ENCODE assay signal across 10 mouse cellular contexts in the genomic region with DNA sequence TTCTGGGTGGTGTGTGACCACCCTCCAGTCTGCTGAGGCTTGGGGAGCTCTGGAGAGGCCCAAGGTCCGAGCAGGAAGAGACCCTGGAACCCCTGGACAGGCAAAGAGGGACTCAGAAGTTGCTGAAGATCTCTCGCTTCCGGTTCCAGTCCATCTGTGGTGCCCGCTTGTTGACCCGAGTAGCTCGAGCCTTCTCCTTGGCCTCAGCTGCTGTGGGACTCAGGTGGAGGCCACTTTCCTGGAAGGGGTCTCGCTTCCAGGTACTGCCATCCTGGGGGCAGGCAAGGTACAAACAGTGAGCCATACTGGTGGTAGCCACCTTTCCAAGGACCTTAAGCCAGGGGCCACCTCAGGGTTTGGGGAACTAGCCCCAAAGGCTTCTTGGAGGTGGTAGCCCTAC. TPM values are rescaled to one million over a fixed set of nuclear protein-coding genes. Genes with fewer than 3 reads are reported as not detected.
DNase-seq lines count a peak whose midpoint lies in the region; ATAC-seq and TF ChIP-seq lines count a peak whose summit lies in the region.
"Had no signal": no experiment of that assay in that cellular context is flagged by ENCODE, and none has a peak within 500 bp of the region (broad histone marks: within the 10 kb centered on the region; RNA-seq: fewer than 3 reads in every experiment).

No protein-coding gene starts in this region.

- peak overlapping the region; percentile 42 for H3K4me3 ChIP-seq in gastrocnemius, adult 2 months
- H3K4me3 ChIP-seq in kidney, embryonic 16.5 days (ENCODE audit: low read length): no peak overlapping the region
- H3K4me3 ChIP-seq in embryonic facial prominence, embryonic 13.5 days: no peak overlapping the region
- H3K4me3 ChIP-seq in limb, embryonic 12.5 days (replicated peaks): no peak overlapping the region; the same call in 1 of the 2 replicates

- no peak overlapping the region for H3K4me2 ChIP-seq in kidney, embryonic 16.5 days (replicated peaks; ENCODE audit: low read depth, low read length)
- peak overlapping the region; percentile 37 for H3K4me2 ChIP-seq in embryonic facial prominence, embryonic 13.5 days
- peak overlapping the region; percentile 48 for H3K4me2 ChIP-seq in limb, embryonic 12.5 days

- no peak for DNase-seq in gastrocnemius, adult 2 months
- DNase-seq in gastrocnemius, postnatal 4 days (ENCODE audit: low spot score in 2 of 2): no peak
- DNase-seq in kidney, adult 18-20 months: no peak
- DNase-seq in urinary bladder, postnatal 4 days (ENCODE audit: low spot score in 2 of 2): no peak
- DNase-seq: forebrain, postnatal 0 days; midbrain, embryonic 14.5 days had no signal

- no peaks in the 10 kb centered on the region for H3K9me3 ChIP-seq in kidney, embryonic 16.5 days (ENCODE audit: low read length)
- H3K9me3 ChIP-seq in embryonic facial prominence, embryonic 13.5 days: no peaks in the 10 kb centered on the region
- H3K9me3 ChIP-seq in limb, embryonic 12.5 days: no peaks in the 10 kb centered on the region

- peak overlapping the region; percentile 36; the same call in 1 of the 2 replicates for H3K9ac ChIP-seq in kidney, embryonic 16.5 days (replicated peaks; ENCODE audit: low read length)
- H3K9ac ChIP-seq in embryonic facial prominence, embryonic 13.5 days: peak overlapping the region; percentile 65; the same call in 1 of the 2 replicates
- H3K9ac ChIP-seq in limb, embryonic 12.5 days (replicated peaks): peak overlapping the region; percentile 57; the same call in 1 of the 2 replicates
- H3K9ac ChIP-seq: forebrain, postnatal 0 days had no signal

- H3K36me3 ChIP-seq in kidney, embryonic 16.5 days (ENCODE audit: insufficient read depth, low read length): peaks cover 13% of the 10 kb centered on the region
- H3K36me3 ChIP-seq in embryonic facial prominence, embryonic 13.5 days: peaks cover 51% of the 10 kb centered on the region
- peaks cover 66% of the 10 kb centered on the region for H3K36me3 ChIP-seq in limb, embryonic 12.5 days

- intact Hi-C loops in gastrocnemius, adult 2 months (cut with DNase I): no loop called here

- no peak for TF ChIP-seq CTCF in gastrocnemius, adult 2 months (IDR thresholded peaks at IDR 0.05)

- peaks cover 33% of the 10 kb centered on the region for H3K4me1 ChIP-seq in kidney, embryonic 16.5 days (ENCODE audit: insufficient read depth, low read length)
- peaks cover 43% of the 10 kb centered on the region for H3K4me1 ChIP-seq in embryonic facial prominence, embryonic 13.5 days
- H3K4me1 ChIP-seq in limb, embryonic 12.5 days (replicated peaks): peaks cover 48% of the 10 kb centered on the region

- ATAC-seq in kidney, embryonic 16.5 days (ENCODE audit: low FRiP score, low TSS enrichment): no peak
- no peak for ATAC-seq in embryonic facial prominence, embryonic 13.5 days (ENCODE audit: insufficient number of reproducible peaks, insufficient read depth, low FRiP score, low TSS enrichment, low read depth)
- ATAC-seq in limb, embryonic 12.5 days (ENCODE audit: insufficient number of reproducible peaks, insufficient read depth, low FRiP score, low TSS enrichment, low read depth): no peak
- ATAC-seq in activated CD4-positive, CD25-positive, alpha-beta regulatory T cell, adult 4 months: no peak
- ATAC-seq: forebrain, postnatal 0 days had no signal

- 82% methylated on average over 7 of the region's 7 CpGs for WGBS in kidney, embryonic 16.5 days
- 88% methylated on average over 7 of the region's 7 CpGs for WGBS in embryonic facial prominence, embryonic 13.5 days
- WGBS in limb, embryonic 12.5 days: 86% methylated on average over 7 of the region's 7 CpGs

- peak overlapping the region; percentile 67 for H3K27ac ChIP-seq in gastrocnemius, adult 2 months
- H3K27ac ChIP-seq in kidney, embryonic 16.5 days (ENCODE audit: low read length): peak overlapping the region; percentile 79
- H3K27ac ChIP-seq in embryonic facial prominence, embryonic 13.5 days: peak overlapping the region; percentile 95
- peak overlapping the region; percentile 98 for H3K27ac ChIP-seq in limb, embryonic 12.5 days

- no peaks in the 10 kb centered on the region for H3K27me3 ChIP-seq in kidney, embryonic 16.5 days (ENCODE audit: insufficient read depth, low read length)
- no peaks in the 10 kb centered on the region for H3K27me3 ChIP-seq in embryonic facial prominence, embryonic 13.5 days
- H3K27me3 ChIP-seq in limb, embryonic 12.5 days: no peaks in the 10 kb centered on the region

RNA-seq across cellular contexts. Expression of gene Nthl1, which starts 7.6 kb away (rescaled TPM):
- 1 to 10 TPM; 2.6 to 3.4 TPM for total RNA-seq in gastrocnemius, adult 2 months (2021)
- total RNA-seq in gastrocnemius, postnatal 4 days (2021): 1 to 10 TPM; 7.5 TPM
- 23.1 TPM in 2 replicates for polyA plus RNA-seq in kidney, embryonic 16.5 days (2015; fragmentation: Nextera tagmentation; extraction: Ambion mirVana)
- 24.2 TPM in 2 replicates for polyA plus RNA-seq in embryonic facial prominence, embryonic 13.5 days (2015; fragmentation: Nextera tagmentation; extraction: Ambion mirVana)
- polyA plus RNA-seq in limb, embryonic 12.5 days (2016; fragmentation: Nextera tagmentation; extraction: Ambion mirVana): 23.3 and 24.9 TPM in 2 replicates
- polyA plus RNA-seq in activated CD4-positive, CD25-positive, alpha-beta regulatory T cell, adult 4 months (2017; shearing (Covaris generic)): 1 to 10 TPM; 2.1 to 2.6 TPM

RNA-seq across cellular contexts. Expression of gene Tsc2, which starts 7.7 kb away (rescaled TPM):
- 10 to 100 TPM; 84.9 to 90.4 TPM for total RNA-seq in gastrocnemius, adult 2 months (2021)
- 10 to 100 TPM; 66.4 to 75.4 TPM for total RNA-seq in gastrocnemius, postnatal 4 days (2021)
- polyA plus RNA-seq in kidney, embryonic 16.5 days (2015; fragmentation: Nextera tagmentation; extraction: Ambion mirVana): 72.8 and 77.0 TPM in 2 replicates
- polyA plus RNA-seq in embryonic facial prominence, embryonic 13.5 days (2015; fragmentation: Nextera tagmentation; extraction: Ambion mirVana): 60.9 and 69.9 TPM in 2 replicates
- polyA plus RNA-seq in limb, embryonic 12.5 days (2016; fragmentation: Nextera tagmentation; extraction: Ambion mirVana): 68.6 and 77.7 TPM in 2 replicates
- polyA plus RNA-seq in activated CD4-positive, CD25-positive, alpha-beta regulatory T cell, adult 4 months (2017; shearing (Covaris generic)): 10 to 100 TPM in 1 of 2 experiments, 1 to 10 TPM in 1; 9.8 to 24.1 TPM

RNA-seq across cellular contexts. Expression of gene Slc9a3r2, which starts 10.0 kb away (rescaled TPM):
- 10 to 100 TPM; 27.8 to 52.9 TPM for total RNA-seq in gastrocnemius, adult 2 months (2021)
- total RNA-seq in gastrocnemius, postnatal 4 days (2021): 10 to 100 TPM; 35.4 to 35.6 TPM
- 116 and 120 TPM in 2 replicates for polyA plus RNA-seq in kidney, embryonic 16.5 days (2015; fragmentation: Nextera tagmentation; extraction: Ambion mirVana)
- 50.2 and 50.4 TPM in 2 replicates for polyA plus RNA-seq in embryonic facial prominence, embryonic 13.5 days (2015; fragmentation: Nextera tagmentation; extraction: Ambion mirVana)
- 58.9 and 59.3 TPM in 2 replicates for polyA plus RNA-seq in limb, embryonic 12.5 days (2016; fragmentation: Nextera tagmentation; extraction: Ambion mirVana)
- polyA plus RNA-seq in activated CD4-positive, CD25-positive, alpha-beta regulatory T cell, adult 4 months (2017; shearing (Covaris generic)): not detected

RNA-seq across cellular contexts. Expression of gene Npw, which starts 18.1 kb away (rescaled TPM):
- not detected for total RNA-seq in gastrocnemius, adult 2 months (2021)
- not detected for total RNA-seq in gastrocnemius, postnatal 4 days (2021)
- 0.37 TPM in 1 of 2 replicates, not detected in the other for polyA plus RNA-seq in kidney, embryonic 16.5 days (2015; fragmentation: Nextera tagmentation; extraction: Ambion mirVana)
- polyA plus RNA-seq in embryonic facial prominence, embryonic 13.5 days (2015; fragmentation: Nextera tagmentation; extraction: Ambion mirVana): 0.74 and 1.2 TPM in 2 replicates
- 0.49 and 1.3 TPM in 2 replicates for polyA plus RNA-seq in limb, embryonic 12.5 days (2016; fragmentation: Nextera tagmentation; extraction: Ambion mirVana)
- under 1 TPM in 1 of 2 experiments, not detected in 1; 0.66 TPM for polyA plus RNA-seq in activated CD4-positive, CD25-positive, alpha-beta regulatory T cell, adult 4 months (2017; shearing (Covaris generic))
- total RNA-seq: forebrain, postnatal 0 days had no signal
- polyA plus RNA-seq: midbrain, embryonic 14.5 days had no signal

RNA-seq across cellular contexts. Expression of gene Zfp598, which starts 29.4 kb away (rescaled TPM):
- total RNA-seq in gastrocnemius, adult 2 months (2021): 10 to 100 TPM; 22.1 to 24.5 TPM
- total RNA-seq in gastrocnemius, postnatal 4 days (2021): 10 to 100 TPM; 25.7 to 29.6 TPM
- polyA plus RNA-seq in kidney, embryonic 16.5 days (2015; fragmentation: Nextera tagmentation; extraction: Ambion mirVana): 19.7 and 22.7 TPM in 2 replicates
- polyA plus RNA-seq in embryonic facial prominence, embryonic 13.5 days (2015; fragmentation: Nextera tagmentation; extraction: Ambion mirVana): 21.4 and 22.1 TPM in 2 replicates
- polyA plus RNA-seq in limb, embryonic 12.5 days (2016; fragmentation: Nextera tagmentation; extraction: Ambion mirVana): 24.5 and 28.4 TPM in 2 replicates
- 1 to 10 TPM; 4.5 to 4.6 TPM for polyA plus RNA-seq in activated CD4-positive, CD25-positive, alpha-beta regulatory T cell, adult 4 months (2017; shearing (Covaris generic))

Comparison
In these comparisons a context has a peak if more than half of its experiments do, and no peak if none do; other contexts are left out.
1. RNA of gene Slc9a3r2, which starts 10.0 kb away (polyA plus RNA-seq): 116 to 120 TPM in kidney, embryonic 16.5 days, 58.9 to 59.3 TPM in limb, embryonic 12.5 days and 50.2 to 50.4 TPM in embryonic facial prominence, embryonic 13.5 days; not detected in activated CD4-positive, CD25-positive, alpha-beta regulatory T cell, adult 4 months; every median in the first group is over 10 times any median in the second.
2. Peak in every context shown above with its lines, with median percentiles within 50 percentile points of each other: H3K27ac ChIP-seq and H3K9ac ChIP-seq.